Mouse (Mus musculus) brain, embryonic 18.5 days (tissue): ENCODE measurements at regions not wholly inside any gene's neighbourhood (a gene's known extent, or its start where the extent isn't known, plus 50 kb on each side); places are given as distances from the start of the nearest gene placed in this dataset.

Experiments
- DNase-seq: peaks from one replicate; pipeline ENCODE4 v3.0.0-alpha.2; 2012; ENCODE audit warnings: low read depth, low spot score

- DNase-seq: no peak
Observed at GRCm38 (mm10) chr12:71429561-71430200, 120.0 kb downstream of the Dact1 start.

GRCm38 (mm10) chr12:71430331-71430730 lies 120.6 kb downstream of the Dact1 start:
- DNase-seq: no peak

GRCm38 (mm10) chr12:71431116-71431515 lies 121.4 kb downstream of the Dact1 start:
- no peak for DNase-seq

- no peak for DNase-seq
Observed at GRCm38 (mm10) chr12:71433549-71434200, 124.0 kb downstream of the Dact1 start.

- DNase-seq: no peak
Observed at GRCm38 (mm10) chr12:71438254-71438653, 128.6 kb downstream of the Dact1 start.

GRCm38 (mm10) chr12:71440863-71441262 lies 131.2 kb downstream of the Dact1 start:
- no peak for DNase-seq

- DNase-seq: no peak
Observed at GRCm38 (mm10) chr12:71441272-71441671, 131.6 kb downstream of the Dact1 start.

GRCm38 (mm10) chr12:71446177-71446891 lies 136.7 kb downstream of the Dact1 start:
- DNase-seq: no peak

- DNase-seq: no peak
Observed at GRCm38 (mm10) chr12:71446892-71447268, 137.2 kb downstream of the Dact1 start.

GRCm38 (mm10) chr12:71449032-71449431 lies 139.3 kb downstream of the Dact1 start:
- DNase-seq: no peak

- DNase-seq: no peak
Observed at GRCm38 (mm10) chr12:71450128-71450527, 140.4 kb downstream of the Dact1 start.

GRCm38 (mm10) chr12:71450680-71451463 lies 141.2 kb downstream of the Dact1 start:
- no peak for DNase-seq

GRCm38 (mm10) chr12:71456900-71457299 lies 147.2 kb downstream of the Dact1 start:
- DNase-seq: no peak

GRCm38 (mm10) chr12:71458559-71459176 lies 149.0 kb downstream of the Dact1 start:
- DNase-seq: no peak

GRCm38 (mm10) chr12:71460643-71461042 lies 151.0 kb downstream of the Dact1 start:
- no peak for DNase-seq

- no peak for DNase-seq
Observed at GRCm38 (mm10) chr12:71467820-71468219, 158.1 kb downstream of the Dact1 start.

- no peak for DNase-seq
Observed at GRCm38 (mm10) chr12:71468324-71468723, 158.6 kb downstream of the Dact1 start.

- DNase-seq: no peak
Observed at GRCm38 (mm10) chr12:71470983-71471715, 161.5 kb downstream of the Dact1 start.

GRCm38 (mm10) chr12:71471720-71472119 lies 162.0 kb downstream of the Dact1 start:
- DNase-seq: no peak

- DNase-seq: no peak
Observed at GRCm38 (mm10) chr12:71476238-71476637, 166.6 kb downstream of the Dact1 start.

- DNase-seq: no peak
Observed at GRCm38 (mm10) chr12:71477691-71478090, 168.0 kb downstream of the Dact1 start.
